Mouse (Mus musculus) hindbrain, postnatal 0 days (tissue): ENCODE measurements around the gene Mael. TPM values are rescaled to one million over a fixed set of nuclear protein-coding genes. Genes with fewer than 3 reads are reported as not detected.

ENCODE experiments used
- ATAC-seq: fragments of 200-750 bp; cut with Nextera tagmentation; 2 replicates; pipeline ENCODE4 v1.8.0; 2017; ENCODE audit warnings: mild to moderate bottlenecking, moderate TSS enrichment, moderate library complexity
- DNase-seq: peaks from one replicate; pipeline ENCODE4 v3.0.0-alpha.2; 2015; ENCODE audit warnings: low spot score
- H3K27ac ChIP-seq: fragments of 300-500 bp; sonication (generic); 2 replicates; pipeline ENCODE4 v1.5.1; 2014; ENCODE audit warnings: mild to moderate bottlenecking
- H3K27me3 ChIP-seq: fragments of 300-500 bp; sonication (generic); 2 replicates; pipeline ENCODE4 v1.6.1; 2014; ENCODE audit warnings: low read length, mixed read lengths; ENCODE audit not compliant: insufficient read depth
- H3K36me3 ChIP-seq: fragments of 300-500 bp; sonication (generic); 2 replicates; pipeline ENCODE4 v1.6.1; 2014; ENCODE audit warnings: low read length, mixed read lengths; ENCODE audit not compliant: insufficient read depth
- H3K4me1 ChIP-seq: fragments of 300-500 bp; sonication (generic); 2 replicates; pipeline ENCODE4 v1.6.1; 2014; ENCODE audit warnings: antibody characterized with exemption, low read length, mixed read lengths; ENCODE audit not compliant: insufficient read depth
- H3K4me2 ChIP-seq: fragments of 300-500 bp; sonication (generic); 2 replicates; pipeline ENCODE4 v1.6.1; 2014; ENCODE audit warnings: low read depth, mild to moderate bottlenecking, low read length, moderate library complexity, mixed read lengths
- H3K4me3 ChIP-seq: fragments of 300-500 bp; sonication (generic); 2 replicates; pipeline ENCODE4 v1.5.1; 2014; ENCODE audit warnings: low read length
- H3K9ac ChIP-seq: fragments of 300-500 bp; sonication (generic); replicated peaks from 2 replicates; pipeline ENCODE4 v1.6.1; 2014; ENCODE audit warnings: mild to moderate bottlenecking, low read length, moderate library complexity, mixed read lengths
- H3K9me3 ChIP-seq: fragments of 300-500 bp; sonication (generic); 2 replicates; pipeline ENCODE4 v1.6.1; 2016; ENCODE audit warnings: low read length, mixed read lengths
- CTCF ChIP-seq: IDR thresholded peaks from 2 replicates; pipeline ENCODE4 v1.5.1; 2016; ENCODE audit warnings: antibody characterized with exemption, control low read depth, low read depth
- WGBS: fragments of 180-500 bp; shearing (Covaris S2); extraction: QIAGEN DNeasy Blood & Tissue Kit; methylation state at CpG from one replicate; pipeline ENCODE4 v1.1.7; 2014; 5-methylcytosine and 5-hydroxymethylcytosine counted together
- polyA plus RNA-seq: library from polyadenylated mRNA; unstranded; fragments of >200 nt; fragmentation: Nextera tagmentation; extraction: Ambion mirVana; gene quantifications from 2 replicates; pipeline ENCODE4 v1.2.1, GENCODE M21; 2015
- total RNA-seq: library from RNA; depleted of rRNA; stranded (reverse); fragments of >200 nt; gene quantifications from 2 replicates; pipeline ENCODE4 v1.2.3, GENCODE M21; 2014

The Mael gene
- total and polyA plus RNA-seq, 2 experiments from 2014 or later: 0.21 TPM; not detected in 1

GRCm38 (mm10) chr1:166168017-166168416, 70.5 kb downstream of the Mael start:
- Histone ChIP-seq H3K27ac (no peak overlapping the region), H3K4me2 (no peak overlapping the region), H3K9me3 (no peaks in the 10 kb centered on the region), H3K27me3 (no peaks in the 10 kb centered on the region), H3K36me3 (no peaks in the 10 kb centered on the region), H3K4me1 (no peaks in the 10 kb centered on the region), H3K9ac (no peak overlapping the region), H3K4me3 (no peak overlapping the region)
- WGBS: 97% methylated on average over 7 of the region's 7 CpGs
- DNase-seq: no peak
- TF ChIP-seq CTCF: no peak
- no peak for ATAC-seq

- no peak for ATAC-seq
- DNase-seq: no peak
- Histone ChIP-seq H3K4me3 (no peak overlapping the region), H3K4me1 (no peaks in the 10 kb centered on the region), H3K27me3 (no peaks in the 10 kb centered on the region), H3K4me2 (no peak overlapping the region), H3K9me3 (no peaks in the 10 kb centered on the region), H3K36me3 (no peaks in the 10 kb centered on the region), H3K9ac (no peak overlapping the region), H3K27ac (no peak overlapping the region)
- TF ChIP-seq CTCF: no peak
- 64% methylated on average over 4 of the region's 4 CpGs for WGBS
Observed at GRCm38 (mm10) chr1:166167405-166167804, 71.1 kb downstream of the Mael start.

GRCm38 (mm10) chr1:166165159-166165558, 73.4 kb downstream of the Mael start:
- Histone ChIP-seq H3K4me3 (no peak overlapping the region), H3K9me3 (no peaks in the 10 kb centered on the region), H3K9ac (no peak overlapping the region), H3K27me3 (no peaks in the 10 kb centered on the region), H3K36me3 (no peaks in the 10 kb centered on the region), H3K4me1 (no peaks in the 10 kb centered on the region), H3K4me2 (no peak overlapping the region), H3K27ac (no peak overlapping the region)
- no peak for ATAC-seq
- TF ChIP-seq CTCF: no peak
- no peak for DNase-seq
- WGBS: 95% methylated on average over 9 of the region's 9 CpGs

- H3K27me3 ChIP-seq: no peaks in the 10 kb centered on the region
- H3K4me1 ChIP-seq: no peaks in the 10 kb centered on the region
- TF ChIP-seq CTCF: no peak
- 92% methylated on average over 14 of the region's 14 CpGs for WGBS
- no peak overlapping the region for H3K4me2 ChIP-seq
- no peaks in the 10 kb centered on the region for H3K9me3 ChIP-seq
- no peak overlapping the region for H3K4me3 ChIP-seq
- no peaks in the 10 kb centered on the region for H3K36me3 ChIP-seq
- no peak overlapping the region for H3K27ac ChIP-seq
- no peak overlapping the region for H3K9ac ChIP-seq
- ATAC-seq (no peak), DNase-seq (no peak)
Observed at GRCm38 (mm10) chr1:166164580-166164979, 74.0 kb downstream of the Mael start.

- Histone ChIP-seq H3K9me3 (no peaks in the 10 kb centered on the region), H3K4me2 (peak overlapping the region; percentile 51), H3K36me3 (no peaks in the 10 kb centered on the region), H3K27me3 (no peaks in the 10 kb centered on the region), H3K27ac (no peak overlapping the region), H3K4me3 (no peak overlapping the region), H3K9ac (no peak overlapping the region), H3K4me1 (no peaks in the 10 kb centered on the region)
- WGBS: 17% methylated on average over 24 of the region's 24 CpGs
- DNase-seq (peak; percentile 90), ATAC-seq (peak; percentile 71)
- TF ChIP-seq CTCF: peak; percentile 96
Observed at GRCm38 (mm10) chr1:166160569-166161445, 77.7 kb downstream of the Mael start.

- no peak for DNase-seq
- TF ChIP-seq CTCF: no peak
- H3K9me3 ChIP-seq: no peaks in the 10 kb centered on the region
- WGBS: 55% methylated on average over 5 of the region's 5 CpGs
- no peaks in the 10 kb centered on the region for H3K4me1 ChIP-seq
- H3K4me3 ChIP-seq: no peak overlapping the region
- 0 out of 2 replicates have a peak, but pooled peaks cover 5% of the 10 kb centered on the region for H3K27me3 ChIP-seq
- no peak overlapping the region for H3K27ac ChIP-seq
- no peaks in the 10 kb centered on the region for H3K36me3 ChIP-seq
- no peak for ATAC-seq
- no peak overlapping the region for H3K9ac ChIP-seq
- peak overlapping the region; percentile 51 for H3K4me2 ChIP-seq
Observed at GRCm38 (mm10) chr1:166160111-166160510, 78.4 kb downstream of the Mael start.

- no peak overlapping the region for H3K4me3 ChIP-seq
- peaks cover 10% of the 10 kb centered on the region; the same call in 1 of the 2 replicates for H3K27me3 ChIP-seq
- H3K9me3 ChIP-seq: no peaks in the 10 kb centered on the region
- H3K27ac ChIP-seq: no peak overlapping the region
- no peaks in the 10 kb centered on the region for H3K36me3 ChIP-seq
- WGBS: 66% methylated on average over 9 of the region's 9 CpGs
- H3K9ac ChIP-seq: no peak overlapping the region
- no peaks in the 10 kb centered on the region for H3K4me1 ChIP-seq
- no peak overlapping the region for H3K4me2 ChIP-seq
- no peak for DNase-seq
- peak; percentile 14; the same call in 1 of the 2 replicates for TF ChIP-seq CTCF
- ATAC-seq: no peak
Observed at GRCm38 (mm10) chr1:166158664-166159063, 79.9 kb downstream of the Mael start.
